Mouse (Mus musculus) myocyte (in vitro differentiated cells): ENCODE measurements at regions not wholly inside any gene's neighbourhood (a gene's known extent, or its start where the extent isn't known, plus 50 kb on each side); places are given as distances from the start of the nearest gene placed in this dataset.

Experiments used
- POLR2A ChIP-seq: IDR thresholded peaks from one replicate; pipeline ENCODE4 v1.6.1; 2011; ENCODE audit warnings: low read depth, mild to moderate bottlenecking, control low read depth, moderate library complexity; ENCODE audit not compliant: insufficient read length
- POLR2AphosphoS2 ChIP-seq: IDR thresholded peaks from one replicate; pipeline ENCODE4 v1.6.1; 2011; ENCODE audit warnings: low read depth, control low read depth; ENCODE audit not compliant: insufficient read length

GRCm38 (mm10) chr13:28756915-28757765 lies 196.4 kb downstream of the Sox4 start:
- TF ChIP-seq POLR2A (no peak), POLR2AphosphoS2 (no peak)
